Mouse (Mus musculus) liver, adult 2 months (tissue): ENCODE measurements around the gene Samd13.

ENCODE experiments used
- CTCF ChIP-seq: fragments of 200-500 bp; IDR thresholded peaks from 2 replicates; pipeline ENCODE4 v1.5.1; 2011; ENCODE audit warnings: low read depth, low read length, control low read depth
- POLR2A ChIP-seq: fragments of 200-500 bp; IDR thresholded peaks from 2 replicates; pipeline ENCODE4 v1.6.1; 2011; ENCODE audit warnings: low read length, control low read depth; ENCODE audit not compliant: insufficient read depth; ENCODE audit errors: extremely low read depth

DNA sequence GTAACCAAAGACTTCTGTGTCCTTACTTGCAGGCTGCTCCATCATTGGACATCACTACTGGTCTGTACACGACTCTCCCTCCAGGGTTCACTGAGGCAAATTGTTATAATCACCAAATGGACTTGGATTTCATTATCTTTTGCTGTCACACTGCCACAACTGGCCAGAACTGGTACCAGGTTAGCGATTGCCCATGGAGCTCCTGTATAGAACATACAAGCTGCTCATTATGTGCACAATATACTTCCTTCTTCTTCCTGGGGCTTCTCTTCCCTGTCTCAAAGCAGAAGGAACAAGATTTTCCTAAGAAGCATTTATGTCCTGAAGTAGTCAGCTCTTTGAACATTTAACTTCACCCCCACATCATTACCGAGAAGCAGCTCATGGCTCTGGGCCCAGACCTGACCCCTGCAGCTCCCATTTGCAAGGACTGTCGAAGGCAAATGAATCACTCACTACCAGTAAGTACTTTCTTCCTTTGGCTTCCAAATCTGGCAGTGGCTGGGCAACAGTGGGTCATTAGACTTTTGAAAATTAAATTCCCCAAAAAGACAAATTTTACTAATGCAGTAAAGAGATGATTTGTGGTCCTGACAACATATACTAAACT, 43.5 kb downstream of the Samd13 start:
- TF ChIP-seq CTCF (no peak), POLR2A (no peak)
